Mouse (Mus musculus) testis, adult 2 months (tissue): ENCODE measurements around the gene Ndufa10.

Experiments used
- CTCF ChIP-seq: fragments of 200-500 bp; IDR thresholded peaks from 2 replicates; pipeline ENCODE4 v1.5.1; 2012; ENCODE audit warnings: low read depth, mild to moderate bottlenecking, inconsistent platforms, low read length, moderate library complexity; ENCODE audit not compliant: control insufficient read depth, insufficient read depth, insufficient replicate concordance
- POLR2A ChIP-seq: fragments of 200-500 bp; IDR thresholded peaks from 2 replicates; pipeline ENCODE4 v1.6.1; 2012; ENCODE audit warnings: low read depth, mild to moderate bottlenecking, inconsistent platforms, low read length, moderate library complexity; ENCODE audit not compliant: control insufficient read depth

DNA sequence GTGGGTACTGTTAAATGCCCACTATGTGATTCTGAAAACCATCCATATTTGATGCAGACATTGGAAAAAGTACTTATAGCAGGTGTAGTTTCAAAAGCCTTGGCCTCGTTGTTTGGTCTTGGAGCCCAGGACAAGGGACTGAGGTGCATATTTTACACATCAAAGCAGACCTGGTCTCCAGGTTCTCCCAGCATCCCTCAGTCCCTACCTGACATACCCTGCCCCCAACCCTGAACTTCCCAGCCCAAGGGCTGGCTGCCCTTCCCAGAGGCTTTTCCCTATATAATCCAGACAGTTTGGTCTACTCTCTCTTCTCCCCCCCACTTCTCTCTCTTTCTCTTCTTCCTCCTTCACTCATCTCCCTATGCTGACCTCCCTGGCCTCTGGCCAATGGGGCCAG lies 42.7 kb downstream of the Ndufa10 start:
- TF ChIP-seq CTCF, result no peak
- TF ChIP-seq POLR2A, result no peak
